Mouse (Mus musculus) embryonic fibroblast, embryonic 13.5 days (primary cell): Measurements from ENCODE around the gene Fam198b.

Source experiments
- CTCF ChIP-seq: IDR thresholded peaks from 2 replicates; pipeline ENCODE4 v1.5.1; 2011; ENCODE audit warnings: mild to moderate bottlenecking, control low read depth, low read length, moderate library complexity, borderline replicate concordance; ENCODE audit not compliant: insufficient read depth
- POLR2A ChIP-seq: IDR thresholded peaks from 2 replicates; pipeline ENCODE4 v1.6.1; 2011; ENCODE audit warnings: low read depth, mild to moderate bottlenecking, control low read depth, low read length, moderate library complexity

DNA sequence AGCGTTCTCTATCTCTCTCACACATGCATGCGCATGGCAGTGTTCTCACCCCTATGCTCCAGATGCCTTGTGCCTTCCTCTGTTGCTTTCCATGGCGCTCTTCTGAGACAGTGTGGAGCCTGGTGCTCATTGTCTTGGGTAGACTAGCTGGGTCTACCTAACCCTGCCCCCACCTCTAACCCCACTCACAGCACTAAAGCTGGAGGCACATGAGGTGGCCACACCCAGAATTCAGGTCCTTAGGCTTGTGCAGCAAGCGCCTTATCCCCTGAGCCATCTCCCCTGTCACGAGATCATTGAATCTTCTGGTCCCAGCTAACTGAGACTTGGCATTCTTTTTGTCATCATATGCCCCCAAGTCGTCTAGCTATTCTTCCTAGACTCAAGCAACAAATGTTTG lies 17.0 kb downstream of the Fam198b start:
- no peak for TF ChIP-seq CTCF
- TF ChIP-seq POLR2A: no peak
